Mouse (Mus musculus): ENCODE data around the gene Psen2. TPM values are rescaled to one million over a fixed set of nuclear protein-coding genes. Genes with fewer than 3 reads are reported as not detected.
A peak's percentile ranks its signal among the peaks of the same experiment; 100 is the strongest.

Psen2 gene
- polyA plus RNA-seq, 1 experiment from 2014 or later: 12.3 TPM

GRCm38 (mm10) chr1:180191112-180191511, 72.1 kb downstream of the Psen2 start:
- Histone ChIP-seq H3K9ac (ENCODE audit: low read depth, low read length) (no peak overlapping the region), H3K9me3 (ENCODE audit: control insufficient read depth) (no peaks in the 10 kb centered on the region), H3K4me2 (replicated peaks; ENCODE audit: low read depth) (no peak overlapping the region), H3K4me1 (replicated peaks; ENCODE audit: control insufficient read depth, insufficient read depth, low read length) (peaks cover 4% of the 10 kb centered on the region; the same call in 1 of the 2 replicates), H3K36me3 (ENCODE audit: control insufficient read depth, insufficient read depth) (no peaks in the 10 kb centered on the region), H3K27me3 (replicated peaks; ENCODE audit: control insufficient read depth, insufficient read depth, low read length) (no peaks in the 10 kb centered on the region), H3K27ac (ENCODE audit: low read depth, low read length) (no peak overlapping the region), H3K4me3 (ENCODE audit: low read depth, low read length) (no peak overlapping the region)
- ATAC-seq: no peak
- 72% methylated on average over 8 of the region's 8 CpGs for WGBS
- no peak for TF ChIP-seq CTCF (IDR thresholded peaks at IDR 0.05; ENCODE audit: low read depth)

- H3K4me2 ChIP-seq (replicated peaks; ENCODE audit: low read depth): no peak overlapping the region
- no peak for TF ChIP-seq CTCF (IDR thresholded peaks at IDR 0.05; ENCODE audit: low read depth)
- ATAC-seq: no peak
- WGBS: 81% methylated on average over 4 of the region's 4 CpGs
- H3K9me3 ChIP-seq (ENCODE audit: control insufficient read depth): no peaks in the 10 kb centered on the region
- H3K9ac ChIP-seq (ENCODE audit: low read depth, low read length): no peak overlapping the region
- no peaks in the 10 kb centered on the region for H3K36me3 ChIP-seq (ENCODE audit: control insufficient read depth, insufficient read depth)
- H3K27me3 ChIP-seq (replicated peaks; ENCODE audit: control insufficient read depth, insufficient read depth, low read length): no peaks in the 10 kb centered on the region
- no peak overlapping the region for H3K27ac ChIP-seq (ENCODE audit: low read depth, low read length)
- H3K4me3 ChIP-seq (ENCODE audit: low read depth, low read length): no peak overlapping the region
- H3K4me1 ChIP-seq (replicated peaks; ENCODE audit: control insufficient read depth, insufficient read depth, low read length): peaks cover 18% of the 10 kb centered on the region; the same call in 1 of the 2 replicates
Measured at GRCm38 (mm10) chr1:180188951-180189350, 74.3 kb downstream of the Psen2 start.

- ATAC-seq: no peak
Measured at GRCm38 (mm10) chr1:180186371-180186770, 76.9 kb downstream of the Psen2 start.

GRCm38 (mm10) chr1:180185877-180186276, 77.4 kb downstream of the Psen2 start:
- WGBS: 56% methylated on average over 5 of the region's 5 CpGs
- peaks cover 23% of the 10 kb centered on the region; the same call in 1 of the 2 replicates for H3K4me1 ChIP-seq (replicated peaks; ENCODE audit: control insufficient read depth, insufficient read depth, low read length)
- H3K9ac ChIP-seq (ENCODE audit: low read depth, low read length): no peak overlapping the region
- no peak for ATAC-seq
- peak; percentile 45 for TF ChIP-seq CTCF (IDR thresholded peaks at IDR 0.05; ENCODE audit: low read depth)
- no peaks in the 10 kb centered on the region for H3K9me3 ChIP-seq (ENCODE audit: control insufficient read depth)
- no peak overlapping the region for H3K4me2 ChIP-seq (replicated peaks; ENCODE audit: low read depth)
- H3K27me3 ChIP-seq (replicated peaks; ENCODE audit: control insufficient read depth, insufficient read depth, low read length): no peaks in the 10 kb centered on the region
- no peaks in the 10 kb centered on the region; the same call in 1 of the 2 replicates for H3K36me3 ChIP-seq (ENCODE audit: control insufficient read depth, insufficient read depth)
- peak overlapping the region; percentile 54; the same call in 1 of the 2 replicates for H3K27ac ChIP-seq (ENCODE audit: low read depth, low read length)
- H3K4me3 ChIP-seq (ENCODE audit: low read depth, low read length): no peak overlapping the region

More at GRCm38 (mm10) chr1:180186371-180186770, 76.9 kb downstream of the Psen2 start:
- Histone ChIP-seq H3K27me3 (replicated peaks; ENCODE audit: control insufficient read depth, insufficient read depth, low read length) (no peaks in the 10 kb centered on the region), H3K36me3 (ENCODE audit: control insufficient read depth, insufficient read depth) (no peaks in the 10 kb centered on the region; the same call in 1 of the 2 replicates), H3K9me3 (ENCODE audit: control insufficient read depth) (no peaks in the 10 kb centered on the region), H3K27ac (ENCODE audit: low read depth, low read length) (no peak overlapping the region), H3K4me2 (replicated peaks; ENCODE audit: low read depth) (no peak overlapping the region), H3K4me3 (ENCODE audit: low read depth, low read length) (no peak overlapping the region), H3K4me1 (replicated peaks; ENCODE audit: control insufficient read depth, insufficient read depth, low read length) (peaks cover 23% of the 10 kb centered on the region; the same call in 1 of the 2 replicates), H3K9ac (ENCODE audit: low read depth, low read length) (no peak overlapping the region)
- TF ChIP-seq CTCF (IDR thresholded peaks at IDR 0.05; ENCODE audit: low read depth): no peak
- 79% methylated on average over 3 of the region's 3 CpGs for WGBS

- Histone ChIP-seq H3K9me3 (ENCODE audit: control insufficient read depth) (no peaks in the 10 kb centered on the region), H3K36me3 (ENCODE audit: control insufficient read depth, insufficient read depth) (peaks cover 2% of the 10 kb centered on the region; the same call in 1 of the 2 replicates), H3K4me1 (replicated peaks; ENCODE audit: control insufficient read depth, insufficient read depth, low read length) (peaks cover 23% of the 10 kb centered on the region; the same call in 1 of the 2 replicates), H3K4me3 (ENCODE audit: low read depth, low read length) (no peak overlapping the region), H3K9ac (ENCODE audit: low read depth, low read length) (no peak overlapping the region), H3K27ac (ENCODE audit: low read depth, low read length) (peak overlapping the region; percentile 54), H3K4me2 (replicated peaks; ENCODE audit: low read depth) (peak overlapping the region; percentile 1; the same call in 1 of the 2 replicates), H3K27me3 (replicated peaks; ENCODE audit: control insufficient read depth, insufficient read depth, low read length) (no peaks in the 10 kb centered on the region)
- ATAC-seq: peak; percentile 84
- TF ChIP-seq CTCF (IDR thresholded peaks at IDR 0.05; ENCODE audit: low read depth): 0 out of 2 replicates have a peak, but pooled peaks have one; percentile 2
- 16% methylated on average over 7 of the region's 7 CpGs for WGBS
Measured at GRCm38 (mm10) chr1:180184768-180185167, 78.5 kb downstream of the Psen2 start.

GRCm38 (mm10) chr1:180183525-180184159, 79.6 kb downstream of the Psen2 start:
- 55% methylated on average over 6 of the region's 6 CpGs for WGBS
- H3K9ac ChIP-seq (ENCODE audit: low read depth, low read length): no peak overlapping the region
- TF ChIP-seq CTCF (IDR thresholded peaks at IDR 0.05; ENCODE audit: low read depth): no peak
- no peak overlapping the region for H3K4me3 ChIP-seq (ENCODE audit: low read depth, low read length)
- peaks cover 9% of the 10 kb centered on the region; the same call in 1 of the 2 replicates for H3K36me3 ChIP-seq (ENCODE audit: control insufficient read depth, insufficient read depth)
- H3K9me3 ChIP-seq (ENCODE audit: control insufficient read depth): no peaks in the 10 kb centered on the region
- ATAC-seq: no peak
- peak overlapping the region; percentile 66 for H3K27ac ChIP-seq (ENCODE audit: low read depth, low read length)
- H3K27me3 ChIP-seq (replicated peaks; ENCODE audit: control insufficient read depth, insufficient read depth, low read length): no peaks in the 10 kb centered on the region
- peaks cover 23% of the 10 kb centered on the region; the same call in 1 of the 2 replicates for H3K4me1 ChIP-seq (replicated peaks; ENCODE audit: control insufficient read depth, insufficient read depth, low read length)
- H3K4me2 ChIP-seq (replicated peaks; ENCODE audit: low read depth): peak overlapping the region; percentile 21

Data from intestine, postnatal 0 days (tissue).